Mouse (Mus musculus) heart, adult 8-10 months (tissue): ENCODE data around the gene Birc6. TPM values are rescaled to one million over a fixed set of nuclear protein-coding genes. Genes with fewer than 3 reads are reported as not detected.
"Not testable (repeated sequence)": the region's sequence is repeated elsewhere in the genome, so short reads cannot be mapped to it uniquely, and the experiment has no call there.

Source experiments
- DNase-seq: peaks from one replicate; pipeline ENCODE4 v3.0.0; 2022; ENCODE audit warnings: low spot score
- total RNA-seq, 4 experiments: library from RNA; stranded (reverse); gene quantifications; 2 replicates each; pipeline ENCODE4 v1.2.4; 2022

The Birc6 gene
- total RNA-seq, 4 experiments from 2014 or later: 61.3 to 75.9 (median 71.3) TPM

DNA sequence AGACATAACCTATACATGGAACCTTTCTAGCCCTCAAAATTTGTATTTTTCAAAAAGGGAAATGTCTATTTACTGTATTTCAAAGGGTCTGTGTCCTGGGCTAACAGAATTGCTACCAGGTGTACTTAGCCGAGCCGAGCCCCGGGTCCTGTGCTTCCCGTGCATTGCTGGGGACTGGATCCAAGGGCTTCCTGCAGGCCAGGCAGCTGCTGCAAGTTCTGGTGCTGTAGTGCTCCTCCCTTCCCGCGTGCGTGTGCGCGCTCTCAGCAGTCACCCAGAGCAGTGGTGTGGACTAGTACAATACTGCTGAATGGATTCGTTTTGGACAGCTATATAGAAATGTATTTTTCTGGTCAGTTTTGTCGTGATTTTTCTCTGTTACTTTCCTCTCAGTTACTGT, 31.8 kb downstream of the Birc6 start:
- DNase-seq: no peak

DNA sequence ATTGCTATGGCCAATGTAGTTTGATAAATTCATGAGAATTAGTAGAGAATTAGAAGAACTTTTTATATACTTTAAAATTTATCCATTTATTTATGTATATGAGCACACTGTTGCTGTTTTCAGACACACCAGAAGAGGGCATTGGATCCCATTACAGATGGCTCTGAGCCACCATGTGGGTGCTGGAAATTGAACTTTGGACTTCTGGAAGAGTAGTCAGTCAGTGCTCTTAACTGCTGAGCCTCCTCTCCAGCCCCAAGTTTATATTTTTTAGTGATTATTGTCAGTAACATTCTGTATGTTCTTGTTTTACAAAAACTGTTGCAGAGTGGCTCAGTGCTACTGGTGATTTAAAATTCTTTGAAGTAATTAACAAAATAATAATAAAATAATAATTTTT, 36.1 kb downstream of the Birc6 start:
- no peak for DNase-seq

DNA sequence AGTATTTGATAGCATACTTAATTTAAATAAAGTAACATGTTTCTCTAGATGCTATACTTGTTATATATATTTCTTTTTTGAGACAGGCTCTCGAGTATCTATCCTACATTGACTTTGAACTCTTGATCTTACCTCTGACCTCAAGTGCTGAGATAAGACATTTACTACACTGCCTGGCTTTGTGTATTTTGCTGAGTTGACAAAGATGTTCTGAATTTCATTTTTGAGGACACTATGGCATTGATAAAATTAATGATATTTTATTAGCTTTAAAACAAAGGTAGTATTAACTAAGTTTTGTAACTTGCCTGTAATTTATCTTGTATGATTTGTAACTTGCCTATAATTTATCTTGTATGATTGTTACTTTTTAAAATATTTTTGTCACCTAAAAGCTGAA, 41.1 kb downstream of the Birc6 start:
- no peak for DNase-seq

GRCm38 (mm10) chr17:74570585-74570984, 42.5 kb downstream of the Birc6 start:
- DNase-seq: no peak

GRCm38 (mm10) chr17:74577173-74577572, 49.1 kb downstream of the Birc6 start:
- no peak for DNase-seq

DNA sequence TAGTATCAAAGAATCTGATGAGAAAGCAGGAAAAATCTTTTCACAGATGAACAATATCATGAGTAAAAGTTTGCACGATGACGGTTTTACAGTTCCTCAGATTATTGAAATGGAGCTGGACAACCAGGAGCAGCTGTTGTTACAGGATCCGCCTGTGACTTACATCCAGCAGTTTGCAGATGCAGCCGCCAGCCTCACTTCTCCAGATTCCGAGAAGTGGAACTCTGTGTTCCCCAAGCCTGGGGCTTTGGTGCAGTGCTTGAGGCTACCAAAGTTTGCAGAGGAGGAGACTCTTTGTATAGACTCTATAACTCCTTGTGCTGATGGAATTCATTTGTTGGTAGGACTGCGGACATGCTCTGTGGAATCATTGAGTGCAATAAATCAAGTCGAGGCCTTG, 51.5 kb downstream of the Birc6 start:
- DNase-seq: no peak

DNA sequence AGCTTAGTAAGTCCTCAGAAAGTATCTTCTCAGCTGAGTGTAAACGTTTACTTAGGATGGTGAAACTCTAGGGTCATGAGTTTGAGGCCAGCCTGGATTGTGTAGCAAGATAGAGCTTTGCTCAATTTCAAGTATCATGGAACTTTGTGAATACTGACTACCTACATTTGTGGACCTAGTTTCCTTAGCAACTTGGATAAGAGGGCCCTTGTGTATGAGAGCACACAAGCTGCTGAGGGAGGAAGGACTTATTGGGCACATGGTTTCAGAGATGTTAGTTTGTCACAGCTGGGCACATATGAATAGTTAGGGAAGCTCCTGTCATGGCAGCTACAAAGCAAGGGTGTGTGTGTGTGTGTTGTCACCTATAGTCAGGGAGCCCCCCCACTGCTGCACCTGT, 52.6 kb downstream of the Birc6 start:
- no peak for DNase-seq

GRCm38 (mm10) chr17:74586768-74587167, 58.7 kb downstream of the Birc6 start:
- DNase-seq: no peak

DNA sequence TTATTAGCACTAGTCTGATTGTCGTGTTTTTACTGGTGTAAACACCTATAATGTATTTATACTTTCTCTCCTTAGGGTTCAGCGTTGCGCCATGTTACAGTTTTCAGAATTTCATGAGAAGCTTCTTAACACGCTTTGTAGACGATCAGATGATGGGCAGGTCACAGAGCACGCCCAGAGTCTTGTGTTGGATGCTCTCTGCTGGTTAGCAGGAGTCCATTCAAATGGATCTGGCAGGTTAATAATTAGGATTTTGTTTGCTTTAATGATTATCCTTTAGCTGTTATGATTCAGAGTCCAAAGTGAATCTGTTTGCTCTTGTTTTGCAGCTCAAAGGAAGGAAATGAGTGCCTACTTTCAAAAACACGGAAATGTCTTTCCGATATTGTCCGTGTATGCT, 70.8 kb downstream of the Birc6 start:
- DNase-seq: no peak

GRCm38 (mm10) chr17:74599396-74599795, 71.3 kb downstream of the Birc6 start:
- no peak for DNase-seq

DNA sequence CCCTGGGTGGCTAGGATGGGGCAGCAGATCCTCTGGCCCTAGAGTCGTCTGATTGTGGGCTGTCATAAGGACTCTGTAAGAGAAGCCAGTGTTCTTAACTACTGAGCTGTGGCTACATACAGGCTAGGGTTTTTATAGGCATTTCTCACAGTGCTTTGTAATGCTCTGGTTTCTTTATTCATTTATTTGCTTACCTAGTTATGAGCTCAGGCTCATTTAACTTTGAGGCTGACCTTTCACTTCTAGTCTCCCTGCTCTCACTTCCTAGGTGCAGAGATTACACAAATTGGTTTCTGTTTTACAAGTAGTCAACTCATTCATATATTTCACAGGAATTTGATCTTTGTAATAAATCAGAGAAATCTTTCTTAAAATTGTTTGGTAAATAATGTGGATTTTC, 73.1 kb downstream of the Birc6 start:
- DNase-seq: no peak

DNA sequence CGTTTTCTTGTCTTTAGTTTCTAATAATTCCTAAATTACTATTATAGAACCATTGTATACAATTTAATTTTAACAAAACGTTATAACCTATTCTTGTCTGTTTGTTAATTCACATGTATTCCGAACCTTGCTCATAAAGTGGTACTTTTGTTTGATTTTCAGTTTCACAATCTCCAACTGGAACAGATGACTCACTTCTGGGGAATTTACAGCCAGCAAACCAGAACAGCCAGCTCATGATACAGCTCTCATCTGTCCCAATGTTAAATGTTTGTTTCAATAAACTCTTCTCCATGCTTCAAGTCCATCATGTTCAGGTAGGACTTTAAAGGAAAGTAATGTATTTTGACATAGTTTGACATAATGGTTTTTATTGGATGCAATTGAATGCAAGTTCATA, 102.7 kb downstream of the Birc6 start:
- peak; percentile 29 for DNase-seq

- DNase-seq: no peak
Observed at GRCm38 (mm10) chr17:74642445-74642844, 114.3 kb downstream of the Birc6 start.

DNA sequence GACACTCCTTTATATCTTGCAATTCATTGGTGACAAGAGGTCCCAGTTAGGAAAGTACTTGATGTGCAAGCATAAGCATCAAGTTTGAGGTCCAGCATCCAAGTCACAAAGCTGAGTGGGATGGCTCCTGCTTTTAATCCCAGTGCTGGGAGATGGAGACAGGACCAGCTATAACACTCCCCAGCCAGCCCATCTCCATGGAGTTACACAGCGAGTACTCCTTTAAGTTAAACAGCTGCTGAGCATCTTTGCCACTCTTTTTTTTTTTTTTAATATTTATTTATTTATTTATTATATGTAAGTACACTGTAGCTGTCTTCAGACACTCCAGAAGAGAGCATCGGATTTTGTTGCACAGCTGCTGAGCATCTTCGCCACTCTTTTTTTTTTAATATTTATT, 130.3 kb downstream of the Birc6 start:
- DNase-seq: no peak

GRCm38 (mm10) chr17:74668010-74668409, 139.9 kb downstream of the Birc6 start:
- no peak for DNase-seq

DNA sequence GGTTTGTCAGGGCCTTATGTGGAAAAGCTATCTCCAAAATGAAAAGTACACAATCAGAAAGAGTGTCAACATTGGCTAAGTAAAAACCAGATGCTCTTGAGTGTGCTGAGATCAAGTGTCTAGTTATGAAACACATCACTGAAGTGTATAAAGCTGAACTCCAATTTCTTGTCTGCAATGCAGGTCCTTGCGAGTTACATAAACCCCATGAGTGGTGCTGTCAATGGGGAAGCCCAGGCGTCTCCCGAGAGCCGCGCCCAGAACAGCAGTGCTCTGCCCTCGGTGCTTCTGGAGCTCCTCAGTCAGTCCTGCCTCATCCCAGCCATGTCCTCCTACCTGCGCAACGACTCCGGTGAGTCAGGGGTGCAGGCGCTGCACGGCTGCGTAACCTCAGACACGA, 141.9 kb downstream of the Birc6 start:
- DNase-seq: no peak

DNA sequence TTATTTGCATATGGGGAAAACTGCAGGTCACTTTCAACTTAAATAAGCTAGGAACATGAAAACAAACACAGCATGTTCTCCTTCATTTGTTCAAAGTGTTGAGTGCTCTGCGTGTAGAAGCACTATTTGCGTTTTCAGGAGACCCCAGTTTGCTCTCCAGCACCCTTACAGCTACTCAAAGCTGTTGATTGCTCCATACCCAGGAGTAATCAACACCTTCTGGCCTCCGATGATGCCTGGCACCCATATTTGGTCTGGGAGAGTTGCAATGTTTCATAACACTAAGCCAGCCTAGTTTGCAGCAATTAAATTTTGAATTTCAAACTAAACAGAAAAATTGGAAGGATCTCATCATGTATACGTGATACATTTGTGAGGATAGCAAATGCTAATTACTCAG, 144.4 kb downstream of the Birc6 start:
- DNase-seq: no peak

DNA sequence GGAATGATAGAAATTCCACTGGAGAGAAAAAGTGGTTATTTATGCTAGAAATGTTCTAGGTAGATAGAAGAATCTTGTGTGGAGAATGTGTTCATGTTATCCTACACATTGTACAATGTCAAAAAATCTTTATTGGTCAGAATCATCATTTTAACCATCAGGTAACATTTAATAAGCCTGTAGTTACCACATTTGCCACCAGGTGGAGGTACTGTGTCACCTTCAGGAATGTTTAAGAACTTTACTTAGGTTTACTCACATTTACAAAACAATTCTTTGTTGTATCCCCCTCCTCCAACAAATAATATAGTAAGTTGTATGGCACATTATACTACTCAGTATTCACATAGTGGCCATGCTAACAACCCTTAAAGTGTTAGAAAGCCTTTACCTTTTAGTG, 145.2 kb downstream of the Birc6 start:
- DNase-seq: peak; percentile 45

GRCm38 (mm10) chr17:74678061-74678460, 150.0 kb downstream of the Birc6 start:
- no peak for DNase-seq

DNA sequence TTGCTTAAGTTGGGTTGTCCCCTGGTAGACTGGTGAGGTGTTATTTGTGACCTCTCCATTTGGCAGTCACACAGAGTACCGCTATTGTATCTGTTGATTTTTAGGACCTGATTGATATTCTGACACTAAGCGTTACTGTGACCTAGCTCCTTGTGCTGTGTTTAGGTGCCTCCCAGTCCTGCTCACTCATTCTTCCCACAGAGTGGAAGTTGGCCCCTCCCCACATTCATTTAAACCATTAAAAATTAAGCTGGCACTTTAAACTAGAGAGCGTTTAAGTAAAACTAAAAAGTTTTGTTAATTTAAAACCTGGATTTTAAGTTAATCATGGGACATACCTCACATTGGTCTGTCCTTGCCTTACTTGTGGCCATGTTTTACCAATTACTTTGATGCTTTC, 156.8 kb downstream of the Birc6 start:
- DNase-seq: no peak

GRCm38 (mm10) chr17:74688555-74688954, 160.5 kb downstream of the Birc6 start:
- no peak for DNase-seq

- DNase-seq: no peak
Observed at GRCm38 (mm10) chr17:74689406-74689805, 161.3 kb downstream of the Birc6 start.

GRCm38 (mm10) chr17:74701661-74702060, 173.6 kb downstream of the Birc6 start:
- DNase-seq: not testable (repeated sequence)

DNA sequence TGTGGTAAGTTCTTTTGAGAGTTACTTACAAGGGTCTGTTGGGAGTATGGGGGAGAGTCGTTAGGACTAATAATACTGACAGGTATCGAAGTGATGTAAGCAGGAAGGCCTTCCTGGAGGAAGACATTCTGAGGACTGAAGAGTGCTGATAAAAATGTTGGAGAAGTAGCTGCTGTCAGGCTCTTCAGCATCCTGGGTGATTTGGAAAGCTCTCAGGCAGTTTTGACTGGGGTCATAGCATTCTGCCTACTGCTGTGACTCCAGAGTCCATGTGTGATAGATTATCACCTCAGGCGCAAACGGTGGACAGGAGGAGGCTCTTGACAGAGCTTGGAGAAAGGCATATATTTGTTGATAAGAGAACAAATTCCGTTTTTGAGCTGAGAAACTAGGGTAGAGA, 177.4 kb downstream of the Birc6 start:
- DNase-seq: no peak

- DNase-seq: no peak
Observed at GRCm38 (mm10) chr17:74706593-74706992, 178.5 kb downstream of the Birc6 start.
